Mouse (Mus musculus) spleen, adult 18-20 months (tissue): ENCODE measurements around the gene Urah.

ENCODE experiments used
- DNase-seq, 2 experiments: peaks; one replicate each; pipeline ENCODE4 v3.0.0; 2022; ENCODE audit warnings: mixed read lengths in 2 of 2

The Urah gene

GRCm38 (mm10) chr7:140834968-140835757, at the start of gene Urah:
Gene Urah, plus strand, starts transcription at chr7:140835018.
- no peak for DNase-seq

GRCm38 (mm10) chr7:140787406-140788052, 47.3 kb upstream of the Urah start, which contains the start of gene Syce1:
Gene Syce1, minus strand, starts transcription at chr7:140787852.
- no peak for DNase-seq

- DNase-seq, result no peak
Measured at GRCm38 (mm10) chr7:140788053-140788435, 46.8 kb upstream of the Urah start.

GRCm38 (mm10) chr7:140793541-140793940, 41.3 kb upstream of the Urah start:
- no peak for DNase-seq

GRCm38 (mm10) chr7:140797619-140798018, 37.2 kb upstream of the Urah start:
- no peak for DNase-seq

GRCm38 (mm10) chr7:140798212-140798611, 36.6 kb upstream of the Urah start:
- DNase-seq, result no peak

- DNase-seq, result no peak
Measured at GRCm38 (mm10) chr7:140802629-140803028, 32.2 kb upstream of the Urah start.

- peak in 1 of 2 experiments; percentile 11 for DNase-seq
Measured at GRCm38 (mm10) chr7:140805704-140806103, 29.1 kb upstream of the Urah start.

GRCm38 (mm10) chr7:140810496-140810895, 24.3 kb upstream of the Urah start:
- DNase-seq, result no peak

GRCm38 (mm10) chr7:140811714-140812113, 23.1 kb upstream of the Urah start:
- no peak for DNase-seq

- no peak for DNase-seq
Measured at GRCm38 (mm10) chr7:140812850-140813249, 22.0 kb upstream of the Urah start.

- no peak for DNase-seq
Measured at GRCm38 (mm10) chr7:140820173-140820572, 14.6 kb upstream of the Urah start.

- DNase-seq, result no peak
Measured at GRCm38 (mm10) chr7:140821305-140821652, 13.5 kb upstream of the Urah start.

- DNase-seq, result no peak
Measured at GRCm38 (mm10) chr7:140821653-140822329, 13.0 kb upstream of the Urah start, which contains the start of gene Zfp941. Gene Zfp941, minus strand, starts transcription at chr7:140822178.

GRCm38 (mm10) chr7:140822731-140823130, 12.1 kb upstream of the Urah start:
- DNase-seq, result no peak

- no peak for DNase-seq
Measured at GRCm38 (mm10) chr7:140828171-140828881, 6.5 kb upstream of the Urah start.

GRCm38 (mm10) chr7:140831447-140831846, 3.4 kb upstream of the Urah start:
- no peak for DNase-seq

GRCm38 (mm10) chr7:140833341-140833740, 1.5 kb upstream of the Urah start:
- DNase-seq, result no peak

- DNase-seq, result no peak
Measured at GRCm38 (mm10) chr7:140835758-140836087, 905 bp downstream of the Urah start.

- DNase-seq, result no peak
Measured at GRCm38 (mm10) chr7:140836243-140837115, 1.7 kb downstream of the Urah start.

GRCm38 (mm10) chr7:140839556-140839955, 4.7 kb downstream of the Urah start:
- no peak for DNase-seq
